Mouse (Mus musculus) forebrain, embryonic 15.5 days (tissue): ENCODE results near the gene C130032M10Rik. TPM values are rescaled to one million over a fixed set of nuclear protein-coding genes. Genes with fewer than 3 reads are reported as not detected.

Experiments
- polyA plus RNA-seq: library from polyadenylated mRNA; unstranded; fragments of >200 nt; fragmentation: Nextera tagmentation; extraction: Ambion mirVana; gene quantifications from 2 replicates; pipeline ENCODE4 v1.2.1, GENCODE M21; 2015

C130032M10Rik gene
- polyA plus RNA-seq, 1 experiment from 2014 or later: not detected

Other genes starting within 250 kb of the C130032M10Rik start
- gene Bcl2a1c, start 185.6 kb upstream of the C130032M10Rik start, polyA plus RNA-seq: not detected in 2 replicates
- gene Crtap, start 125.0 kb upstream of the C130032M10Rik start, polyA plus RNA-seq: 19.9 and 20.2 TPM in 2 replicates
- 21.6 and 21.9 TPM in 2 replicates for gene Glb1, start 114.6 kb upstream of the C130032M10Rik start, polyA plus RNA-seq
- 7.5 and 7.7 TPM in 2 replicates for gene Tmppe, start 114.6 kb upstream of the C130032M10Rik start, polyA plus RNA-seq
- not detected in 2 replicates for gene Ccr4, start 10.8 kb upstream of the C130032M10Rik start, polyA plus RNA-seq
- 0.11 and 0.14 TPM in 2 replicates for gene Trim71, start 48.7 kb downstream of the C130032M10Rik start, polyA plus RNA-seq
- 57.9 and 60.1 TPM in 2 replicates for gene Cnot10, start 124.5 kb downstream of the C130032M10Rik start, polyA plus RNA-seq
- gene Dync1li1, start 173.1 kb downstream of the C130032M10Rik start, polyA plus RNA-seq: 110 and 113 TPM in 2 replicates
- gene Cmtm6, start 215.4 kb downstream of the C130032M10Rik start, polyA plus RNA-seq: 24.7 and 26.5 TPM in 2 replicates